Mouse (Mus musculus) brain, adult 2 months (tissue): ENCODE data around the gene Pemt.

Experiments
- DNase-seq: peaks from one replicate; pipeline ENCODE4 v3.0.0; 2011; ENCODE audit warnings: low read depth, low spot score

Pemt gene

DNA sequence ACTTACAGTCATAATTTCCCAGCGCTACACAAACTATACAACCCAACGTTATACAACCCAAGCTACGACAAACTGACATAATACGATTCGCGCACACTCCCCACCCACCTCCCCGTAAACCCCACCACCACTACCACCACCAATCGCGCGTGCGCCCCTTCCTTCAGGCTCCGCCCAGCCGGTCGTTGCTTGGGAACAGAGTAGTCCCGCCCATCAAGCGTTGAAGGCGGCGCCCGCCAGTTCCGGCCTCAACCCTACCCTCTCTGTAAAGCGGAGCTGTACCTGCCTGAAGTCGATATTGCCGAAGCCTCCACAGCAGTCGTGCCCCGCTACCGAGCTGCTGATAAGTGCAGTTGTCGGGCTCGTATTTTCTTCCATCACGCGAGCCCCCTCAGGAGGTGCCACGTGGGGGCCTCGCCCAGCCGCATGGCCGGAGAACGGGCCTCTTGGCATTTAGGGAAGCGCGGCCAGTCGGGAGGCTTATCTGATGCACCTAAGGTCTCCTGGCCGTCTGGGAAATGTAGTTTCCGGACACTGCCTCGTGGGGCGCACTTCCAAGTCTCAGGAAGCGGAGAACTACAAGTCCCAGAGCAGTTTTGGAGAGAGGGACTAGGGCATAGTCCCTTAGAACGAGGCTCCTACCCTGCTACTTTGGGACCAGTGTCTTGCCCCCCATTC, at the start of gene Pemt:
Pemt (minus strand) TSS at position 432 of the 678 bp plus-strand sequence.
- peak; percentile 99 for DNase-seq

DNA sequence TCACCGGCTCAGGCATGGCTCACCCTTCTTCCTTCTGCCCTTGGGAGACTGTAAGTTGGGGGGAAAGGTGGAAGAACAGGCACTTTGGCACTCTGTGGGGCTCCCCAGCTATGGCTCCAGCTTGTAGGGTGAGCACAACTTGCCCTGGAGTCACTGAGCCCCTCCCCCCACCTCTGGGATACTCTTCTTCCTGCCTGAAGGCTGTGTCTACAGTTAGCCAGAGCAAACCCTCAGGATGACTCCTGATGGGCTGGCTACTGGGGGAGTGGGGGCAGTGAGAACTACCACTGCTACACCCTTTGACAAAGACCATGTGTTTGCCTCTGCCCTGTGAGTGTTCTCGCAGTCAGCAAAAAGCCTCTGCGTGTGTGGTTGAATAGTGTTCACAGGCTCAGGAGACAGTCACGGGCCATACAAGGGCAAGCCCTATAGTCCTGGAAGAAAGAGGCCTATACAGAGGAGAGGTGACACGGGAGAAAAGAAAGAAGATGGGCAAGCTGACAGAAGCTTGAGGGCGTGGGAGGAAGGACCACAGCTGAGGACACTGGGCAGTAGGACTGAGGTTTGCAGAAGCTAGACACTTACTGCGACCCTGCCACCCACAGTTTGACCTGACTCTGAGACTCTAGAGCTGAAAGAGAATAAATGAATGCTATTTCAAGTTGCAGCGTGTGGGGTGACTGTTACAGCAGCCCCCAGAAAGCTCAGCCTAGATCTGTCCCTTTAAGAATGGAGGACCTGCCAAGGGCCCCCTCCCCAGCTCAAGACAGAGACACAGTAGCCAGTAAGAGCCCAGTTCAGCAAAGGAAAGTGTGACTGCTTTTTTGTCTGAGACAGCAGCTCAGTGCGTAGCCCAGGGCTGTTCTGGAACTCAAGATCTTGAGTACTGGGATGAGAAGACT, 48.9 kb upstream of the Pemt start:
- DNase-seq = no peak

DNA sequence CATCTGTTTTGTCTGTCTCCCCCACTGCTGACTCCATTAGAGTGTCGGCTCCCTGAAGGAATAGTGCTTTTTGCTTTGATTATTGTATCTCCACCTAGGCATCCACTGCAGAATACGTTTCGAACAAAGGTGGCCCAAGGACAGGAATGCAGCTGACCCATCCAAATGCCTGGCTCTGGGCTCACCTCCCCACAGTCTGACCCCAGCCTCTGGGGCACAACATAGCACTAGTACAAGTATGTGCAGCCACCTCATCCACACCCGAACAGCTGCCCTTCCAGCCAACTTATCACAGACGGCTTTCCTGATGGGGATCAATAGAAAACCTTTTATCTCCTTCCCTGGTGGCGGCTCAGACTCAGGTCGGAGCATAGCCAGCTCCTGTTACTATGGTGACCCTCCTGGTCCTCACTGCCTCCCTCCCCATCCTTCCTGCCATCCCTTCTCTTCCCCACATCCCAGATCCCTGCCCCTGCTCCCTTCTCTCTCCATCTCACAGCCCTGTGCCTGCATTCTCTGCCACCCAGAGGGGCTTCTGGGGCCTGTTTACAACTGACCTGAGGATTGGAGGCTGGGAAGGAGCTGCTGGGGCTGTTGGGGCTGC, 47.8 kb upstream of the Pemt start:
- peak; percentile 35 for DNase-seq

DNA sequence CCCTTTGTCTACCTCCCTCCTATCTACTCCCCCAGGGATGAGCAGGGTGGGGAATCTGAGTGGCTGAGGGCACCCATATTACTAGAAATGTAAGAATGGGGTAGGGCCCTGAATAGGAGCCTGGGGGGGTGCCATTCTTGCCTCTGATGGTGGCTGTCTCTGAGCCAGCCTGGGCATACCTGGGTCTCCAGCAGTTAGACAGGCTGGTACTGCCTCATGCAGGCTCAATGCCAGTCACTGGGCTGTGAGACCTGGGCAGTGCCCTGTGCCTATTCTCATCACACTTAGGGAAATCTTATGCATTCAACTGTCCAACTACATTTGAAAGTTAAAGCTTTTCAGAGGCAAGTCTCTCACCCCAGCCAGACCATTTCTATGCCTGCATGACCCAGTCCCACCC, 46.9 kb upstream of the Pemt start:
- no peak for DNase-seq

DNA sequence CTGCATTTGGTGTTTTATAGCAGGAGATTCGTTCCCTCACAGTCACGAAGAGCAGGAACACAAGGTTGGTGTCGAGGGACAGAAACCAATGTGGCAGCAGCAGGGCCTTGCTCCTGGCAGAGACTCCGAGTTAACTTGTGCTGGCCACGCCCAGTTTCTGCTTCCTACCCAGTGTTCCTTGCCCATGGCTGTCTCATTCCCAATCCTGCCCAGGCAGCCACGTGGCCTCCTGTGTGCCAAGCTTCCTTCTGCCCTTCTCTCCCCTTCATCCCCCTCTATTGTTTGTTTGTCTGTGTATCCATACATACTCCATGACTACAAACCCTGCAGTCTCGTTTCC, 45.1 kb upstream of the Pemt start:
- DNase-seq = no peak

DNA sequence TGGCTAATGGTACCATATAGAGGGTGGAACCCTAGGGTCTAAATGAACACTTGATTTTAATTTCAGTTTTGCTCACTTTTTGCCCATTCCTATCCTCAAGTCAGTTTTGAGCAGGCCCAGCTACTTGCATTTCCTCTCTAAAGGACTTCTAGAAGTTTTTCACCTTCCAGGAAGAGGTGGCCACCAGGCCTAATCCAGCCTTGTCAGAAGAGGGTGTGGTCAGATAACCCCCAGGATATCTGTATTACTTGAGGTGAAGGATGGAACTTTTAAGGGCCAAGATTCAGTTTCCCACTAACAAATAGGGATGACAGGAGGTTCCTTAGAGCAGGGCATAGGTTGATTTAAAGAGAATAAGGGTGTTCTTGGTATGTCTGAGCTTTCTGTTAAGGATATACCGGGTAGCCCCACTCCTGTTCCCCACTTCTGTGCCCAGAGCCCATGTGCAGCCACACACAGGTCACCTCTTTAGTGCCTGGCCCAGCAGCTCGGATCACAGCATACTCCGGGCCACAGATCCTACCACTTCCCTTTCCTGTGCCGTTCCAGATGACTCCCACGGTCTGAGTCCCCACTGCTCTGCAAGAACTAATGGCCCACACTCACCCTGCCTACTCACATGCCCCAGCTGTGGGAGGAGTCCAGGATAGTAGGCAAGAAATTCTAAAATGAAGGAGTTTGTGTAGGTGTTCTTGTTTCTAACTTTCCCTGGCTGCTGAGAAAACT, 44.6 kb upstream of the Pemt start:
- peak; percentile 31 for DNase-seq

DNA sequence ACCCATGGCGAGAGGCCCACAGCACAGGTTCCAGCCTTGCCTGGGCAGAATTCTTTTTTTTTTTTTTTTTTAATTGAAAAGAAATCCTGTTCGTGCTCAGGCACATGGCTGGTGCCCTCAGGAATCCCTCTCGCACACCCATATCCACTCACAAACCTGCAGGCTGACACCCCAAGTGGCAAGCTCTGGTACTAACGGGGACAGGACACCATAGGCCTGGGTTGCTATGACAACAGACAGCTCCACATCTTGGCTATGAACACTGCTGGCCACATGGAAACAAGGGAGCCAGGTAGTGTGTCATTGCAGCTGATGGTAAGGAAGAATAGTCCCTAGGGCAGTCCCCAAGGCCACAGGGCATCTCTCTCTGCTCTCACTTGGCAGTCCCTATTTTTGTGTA, 42.7 kb upstream of the Pemt start:
- DNase-seq = peak; percentile 92

DNA sequence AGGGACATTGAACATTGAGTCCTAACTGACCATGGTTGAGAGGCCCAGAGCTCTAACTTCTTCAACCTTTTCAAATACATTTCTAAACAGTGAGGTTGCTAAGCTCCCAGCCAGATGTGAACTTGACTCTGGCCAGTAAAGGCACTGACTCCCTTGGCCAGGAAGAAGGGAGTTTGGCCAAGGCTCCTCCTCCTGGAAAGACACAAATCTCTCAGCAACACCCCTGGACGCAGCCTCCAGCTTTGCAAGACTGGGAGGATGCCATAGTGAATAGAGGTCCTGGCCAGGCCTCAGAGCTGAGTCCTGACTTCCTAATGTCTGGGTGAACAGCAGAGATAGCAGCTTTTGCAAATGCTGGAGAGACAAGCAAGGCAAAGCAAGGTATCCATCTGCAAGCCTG, 40.4 kb upstream of the Pemt start:
- no peak for DNase-seq

DNA sequence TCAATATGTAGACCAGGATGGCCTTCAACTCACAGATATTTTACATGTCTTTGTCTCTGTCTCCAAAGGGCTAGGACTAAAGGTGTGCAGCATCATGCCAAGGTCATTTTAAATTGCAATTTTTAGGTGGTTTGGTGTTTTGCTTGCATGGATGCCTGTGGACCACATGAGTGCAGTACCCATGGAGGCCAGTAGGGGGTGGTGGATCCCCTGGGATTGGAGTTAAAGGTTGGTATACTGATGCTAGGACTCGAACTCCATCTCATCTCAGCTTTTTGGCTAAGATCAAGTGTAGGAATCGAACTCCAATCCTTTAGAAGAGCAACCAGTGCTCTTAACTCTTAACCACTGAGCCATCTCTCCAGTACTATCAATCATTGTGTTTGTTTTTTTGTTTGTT, 38.3 kb upstream of the Pemt start:
- DNase-seq = no peak

DNA sequence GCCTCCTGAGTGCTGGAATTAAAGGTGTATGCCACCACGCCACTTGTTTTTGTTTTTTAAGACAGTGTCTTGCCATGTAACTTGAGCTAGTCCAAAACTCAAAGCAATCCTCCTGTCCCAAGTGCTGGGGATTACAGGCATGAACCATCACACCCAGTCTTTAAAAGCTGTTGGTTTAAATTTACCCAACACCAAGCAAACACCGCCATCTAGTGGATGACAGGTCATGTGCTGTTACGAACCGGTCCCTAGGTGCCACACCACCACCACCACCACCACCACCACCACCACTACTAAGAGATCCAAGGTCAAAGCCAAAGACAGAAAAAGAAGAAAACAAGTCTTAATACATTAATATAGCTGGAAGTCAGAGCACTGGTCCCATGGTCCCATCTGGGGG, 30.5 kb upstream of the Pemt start:
- DNase-seq = peak; percentile 89

DNA sequence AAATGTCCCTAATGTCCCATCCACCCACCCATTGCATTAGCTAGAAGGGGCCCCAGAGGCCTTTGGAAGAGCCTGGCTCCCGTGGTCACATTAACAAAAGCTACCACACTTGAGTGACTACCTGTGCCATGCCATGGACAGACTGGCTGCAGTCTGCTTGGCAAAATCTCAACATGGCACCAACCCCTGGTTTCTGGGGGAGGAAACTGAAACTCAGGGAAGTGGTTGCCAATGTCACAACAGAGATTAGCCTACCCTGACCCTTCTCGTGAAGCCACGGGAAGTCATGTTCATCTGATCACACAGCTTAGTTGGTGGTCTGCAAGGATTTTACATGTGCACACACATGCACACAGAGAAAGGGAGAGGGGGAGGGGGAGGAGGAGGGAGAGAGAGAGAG, 29.9 kb upstream of the Pemt start:
- DNase-seq = no peak

DNA sequence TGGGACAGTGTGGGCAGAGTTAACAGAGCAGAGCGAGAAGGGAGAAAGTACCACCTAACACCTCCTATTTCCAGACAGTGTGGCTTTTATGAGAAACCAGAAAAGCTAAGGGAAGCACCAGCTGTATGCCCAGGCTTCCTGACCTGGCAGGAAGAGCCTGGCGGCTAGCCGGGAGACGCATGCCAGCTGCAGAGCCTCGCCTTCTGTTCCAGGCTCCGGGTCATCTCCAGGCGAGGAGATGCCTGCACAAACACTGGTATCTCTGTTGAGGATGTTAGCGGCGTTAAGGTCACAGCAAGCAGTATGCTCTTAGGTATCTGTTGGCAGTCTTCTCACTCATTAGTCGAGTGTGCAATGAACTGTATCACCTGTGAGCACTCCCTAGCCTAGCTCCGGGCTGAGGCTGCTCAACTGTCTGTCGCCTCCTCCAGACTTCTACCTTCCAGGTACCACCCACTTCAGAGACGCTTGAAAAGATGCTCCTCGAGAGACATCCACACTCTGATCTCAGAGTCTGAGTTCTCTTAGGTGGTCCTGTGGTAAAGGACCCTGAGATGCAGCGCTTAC, 27.7 kb upstream of the Pemt start:
- DNase-seq = peak; percentile 86

DNA sequence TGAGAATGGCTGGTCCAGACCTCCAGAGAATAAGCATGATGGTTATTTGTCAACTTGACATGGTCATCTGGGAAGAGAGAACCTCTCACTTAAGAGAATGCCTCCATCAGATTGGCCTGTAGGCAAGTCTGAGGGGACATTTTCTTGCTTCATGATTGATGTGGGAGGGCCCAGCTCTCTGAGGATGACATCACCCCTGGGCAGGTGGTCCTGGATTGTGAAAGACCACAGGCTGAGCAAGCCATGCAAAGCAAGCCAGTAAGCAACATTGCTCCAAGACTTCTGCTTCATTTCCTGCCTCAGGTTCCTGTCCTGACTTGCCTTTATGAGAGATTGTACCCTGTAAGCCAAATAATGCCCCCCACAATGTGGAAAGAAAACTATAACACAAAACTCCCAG, 26.8 kb upstream of the Pemt start:
- DNase-seq = no peak

DNA sequence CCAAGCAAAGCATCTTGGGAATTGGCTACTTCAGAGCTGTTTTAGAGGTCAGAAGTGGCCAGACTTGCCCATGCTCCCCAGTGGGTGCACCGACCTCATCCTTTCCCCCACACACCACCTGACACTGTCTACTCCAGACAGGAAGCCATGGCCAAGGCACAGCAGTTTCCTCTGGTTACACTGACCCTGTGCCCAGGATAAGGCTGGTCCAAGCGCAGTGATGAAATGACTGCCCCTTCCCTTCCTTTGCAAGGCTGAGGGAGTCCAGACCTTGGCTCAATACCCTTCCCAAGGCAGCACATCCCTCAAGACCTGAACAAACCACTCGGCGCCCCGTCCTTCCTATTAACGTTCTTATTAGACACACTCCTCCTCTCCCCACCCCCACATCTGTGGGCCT, 24.9 kb upstream of the Pemt start:
- no peak for DNase-seq

DNA sequence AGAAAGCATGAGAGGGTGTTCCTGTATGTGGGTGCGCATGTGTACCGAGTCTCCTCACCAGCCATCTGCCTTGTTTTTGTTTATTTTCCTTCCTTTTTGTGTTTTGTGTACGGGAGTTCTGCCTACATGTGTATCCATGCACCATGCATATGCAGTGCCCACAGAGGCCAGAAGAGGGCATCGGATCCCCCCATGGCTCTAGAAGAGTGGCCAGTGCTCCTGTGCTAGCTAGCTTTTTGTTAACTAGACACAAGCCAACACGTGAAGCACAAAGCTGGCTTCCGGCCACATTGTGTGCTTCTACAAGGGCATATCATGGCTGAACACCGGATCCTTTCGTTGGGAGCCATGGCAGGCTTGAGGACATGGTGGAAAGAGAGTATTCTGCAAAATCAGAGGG, 24.3 kb upstream of the Pemt start:
- peak; percentile 73 for DNase-seq

DNA sequence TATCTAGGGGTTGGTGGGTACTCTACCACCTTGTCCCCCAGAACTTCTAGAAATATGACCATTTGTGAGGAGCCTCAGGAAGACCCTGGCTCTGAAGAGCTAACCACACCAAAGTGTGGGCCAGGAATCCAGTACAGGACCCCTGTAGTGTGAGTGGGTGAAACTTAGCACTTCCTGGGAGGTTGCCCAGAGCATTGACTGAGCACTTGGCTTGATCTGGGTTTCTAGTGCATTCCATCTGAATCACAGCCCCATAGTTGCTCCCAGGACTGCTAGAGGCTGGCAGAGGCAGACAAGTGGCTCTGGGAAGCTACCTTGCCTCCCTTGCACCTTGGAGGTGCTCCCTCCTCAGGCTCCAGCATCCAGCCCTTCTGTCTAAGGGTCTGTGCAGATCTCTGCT, 22.3 kb upstream of the Pemt start:
- no peak for DNase-seq

DNA sequence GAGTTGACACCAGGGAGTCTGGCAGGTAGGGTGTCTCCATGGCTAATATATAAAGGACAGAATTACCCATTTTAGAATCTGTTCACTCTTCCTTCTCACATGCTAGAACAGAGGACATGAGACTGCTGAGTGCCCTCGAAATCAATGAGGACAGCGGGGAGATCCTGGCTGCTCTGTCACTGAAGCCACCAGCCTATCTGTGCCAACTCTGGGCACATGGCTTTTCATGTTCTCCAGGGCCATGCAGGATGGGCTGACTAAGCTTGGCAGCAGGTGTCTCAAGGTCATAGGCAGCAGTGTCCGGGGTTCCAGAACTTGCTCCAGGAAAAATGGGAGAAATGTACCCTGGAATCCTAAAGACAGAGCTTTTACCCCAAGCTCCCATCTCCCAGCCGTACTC, 21.4 kb upstream of the Pemt start:
- DNase-seq = no peak

DNA sequence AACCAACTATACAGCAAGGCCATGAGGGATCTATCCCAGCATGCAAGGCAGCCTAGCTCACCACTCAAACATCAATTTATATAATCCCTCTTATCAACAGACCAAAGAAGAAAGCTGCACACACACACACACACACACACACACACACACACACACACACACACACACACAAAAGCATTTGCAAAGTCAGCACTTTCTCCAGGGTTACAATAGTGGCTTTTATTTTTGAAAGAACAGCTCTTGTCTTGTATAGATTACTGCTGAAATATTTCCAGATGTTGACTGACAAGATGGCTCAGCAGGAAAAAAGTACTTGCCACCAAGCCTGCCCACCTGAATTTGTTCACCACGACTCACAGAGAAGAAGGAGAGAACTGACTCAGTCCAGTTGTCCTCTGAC, 19.0 kb upstream of the Pemt start:
- DNase-seq = no peak

DNA sequence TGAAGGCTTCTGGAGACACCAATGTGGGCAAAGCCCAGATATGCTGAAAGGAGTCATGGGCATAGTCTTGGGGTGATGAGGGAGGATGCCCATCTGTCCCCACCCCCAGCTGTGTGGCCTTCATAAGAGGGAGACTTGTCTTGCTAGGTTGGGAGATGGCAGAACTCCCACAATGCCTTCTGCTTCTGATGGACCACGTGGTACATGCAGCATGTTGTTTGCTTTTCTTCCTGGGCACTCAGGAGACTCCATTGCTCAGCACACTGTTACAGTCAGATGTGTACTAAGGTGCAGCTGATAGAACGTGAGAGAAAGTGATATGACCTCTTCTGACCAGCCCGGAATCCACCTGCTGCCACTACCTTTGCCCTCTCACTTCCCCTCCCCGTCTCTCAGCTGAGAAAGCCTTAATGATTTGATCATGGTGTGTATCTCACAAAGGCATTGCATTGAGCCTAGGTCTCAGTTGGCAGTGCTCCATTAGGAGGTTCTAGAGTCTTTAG, 15.3 kb upstream of the Pemt start:
- DNase-seq = no peak

DNA sequence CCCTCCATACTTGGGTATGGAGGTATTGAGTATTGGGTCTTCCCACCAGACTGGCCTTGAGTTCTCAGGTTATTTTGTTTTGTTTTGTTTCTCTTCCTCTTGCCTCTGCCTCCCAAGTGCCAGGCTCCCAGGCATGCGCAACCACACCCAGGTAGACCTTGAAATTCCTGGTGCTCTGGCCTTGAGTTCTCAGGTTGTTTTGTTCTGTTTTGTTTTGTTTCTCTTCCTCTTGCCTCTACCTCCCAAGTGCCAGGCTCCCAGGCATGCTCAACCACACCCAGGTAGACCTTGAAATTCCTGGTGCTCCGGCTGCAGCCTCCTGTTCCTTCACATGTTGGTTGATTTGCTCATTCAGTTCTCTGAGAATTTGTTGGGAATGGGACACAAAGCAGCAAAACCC, 13.7 kb upstream of the Pemt start:
- no peak for DNase-seq

DNA sequence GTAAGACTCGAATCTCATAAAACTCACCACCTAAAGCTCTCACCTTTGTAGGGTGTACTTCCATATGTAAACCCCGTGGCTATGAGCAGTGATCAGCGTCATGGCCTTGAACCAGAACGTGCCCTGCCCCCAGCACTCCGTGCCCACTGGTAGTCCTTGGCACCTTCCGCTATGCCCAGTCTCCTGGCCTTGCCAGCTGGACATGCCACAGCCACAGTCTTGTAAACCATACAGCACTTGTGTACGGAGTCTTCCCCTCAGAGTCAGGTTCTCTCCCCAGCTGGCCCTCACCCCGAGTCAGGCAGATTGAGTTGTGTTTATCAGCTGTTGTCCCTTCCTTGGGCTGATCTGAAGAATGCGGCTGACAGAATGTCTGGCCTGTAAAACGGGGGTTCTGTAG, 12.2 kb upstream of the Pemt start:
- DNase-seq = no peak

DNA sequence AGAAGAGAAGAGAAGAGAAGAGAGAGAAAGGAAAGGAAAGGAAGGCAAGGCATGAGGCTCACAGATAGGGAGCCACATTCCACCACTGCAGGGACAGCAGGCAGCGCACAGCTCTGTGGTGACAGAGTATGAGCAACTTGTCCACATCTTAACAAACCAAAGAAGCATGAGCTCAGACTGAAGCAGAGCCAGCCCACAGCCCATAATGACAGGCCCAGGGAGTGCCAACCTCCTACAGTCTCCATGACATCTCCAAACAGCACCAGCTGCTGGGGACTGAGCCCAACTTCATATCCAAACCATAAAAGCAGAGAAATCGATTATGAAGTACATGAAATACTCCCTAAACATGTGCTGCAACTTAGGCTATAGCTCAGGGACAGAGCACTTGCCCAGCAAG, 11.7 kb upstream of the Pemt start:
- DNase-seq = peak; percentile 77
